ENCODE assay signal across 8 mouse cellular contexts in the genomic region with DNA sequence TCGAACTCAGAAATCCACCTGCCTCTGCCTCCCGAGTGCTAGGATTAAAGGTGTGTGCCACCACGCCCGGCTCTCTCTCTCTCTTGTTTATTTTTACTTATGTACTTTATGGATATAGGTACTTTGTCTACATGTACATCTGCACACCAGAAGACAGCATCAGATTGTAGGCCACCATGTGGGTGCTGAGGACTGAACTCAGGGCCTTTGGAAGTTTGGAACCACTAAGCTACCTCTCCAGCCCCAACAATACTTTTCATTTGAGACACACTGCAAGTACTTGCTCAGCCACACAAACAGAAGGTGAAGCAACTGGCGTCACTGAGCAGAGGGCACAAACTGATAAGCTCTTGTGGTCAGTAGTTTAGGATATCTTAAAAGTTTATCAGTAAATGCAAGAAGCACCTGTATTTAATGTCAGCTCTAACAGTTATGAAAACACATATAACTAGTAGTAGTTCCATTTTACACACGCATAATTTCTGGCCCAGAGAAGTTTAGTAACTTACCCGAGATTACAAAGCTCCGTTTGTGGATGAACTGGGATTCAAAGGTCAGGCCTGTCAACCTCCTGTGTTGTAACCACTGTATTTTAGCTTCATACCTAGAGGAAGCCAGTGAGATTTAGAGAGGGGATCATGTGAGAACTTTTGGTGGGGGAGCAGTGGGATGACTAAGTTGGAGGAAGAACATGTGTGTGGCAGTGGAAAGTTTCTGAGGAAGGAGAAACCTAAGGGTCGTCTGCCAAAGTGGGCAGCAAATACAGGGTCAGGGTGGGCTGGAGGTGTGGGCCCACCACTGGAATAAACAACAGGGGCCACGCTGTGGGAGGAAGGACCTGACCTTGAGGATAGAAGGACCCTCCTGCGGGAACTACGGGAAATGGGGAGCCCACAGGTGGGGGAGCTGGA. TPM values are rescaled to one million over a fixed set of nuclear protein-coding genes. Genes with fewer than 3 reads are reported as not detected.
DNase-seq lines count a peak whose midpoint lies in the region; ATAC-seq and TF ChIP-seq lines count a peak whose summit lies in the region.

No protein-coding gene starts in this region.

- ATAC-seq in kidney, embryonic 14.5 days (ENCODE audit: low FRiP score, low TSS enrichment) = 0 out of 2 replicates have a peak, but pooled peaks have one; percentile 0
- ATAC-seq in forebrain, postnatal 0 days = no peak
- ATAC-seq in liver, embryonic 13.5 days (ENCODE audit: low read depth) = peak; percentile 21; the same call in 1 of the 2 replicates
- no peak for ATAC-seq in stomach, embryonic 15.5 days (ENCODE audit: insufficient read depth, low FRiP score, low read depth)

- H3K27me3 ChIP-seq in kidney, embryonic 14.5 days (ENCODE audit: control insufficient read depth, insufficient read depth, low read length) = no peaks in the 10 kb centered on the region
- H3K27me3 ChIP-seq in forebrain, postnatal 0 days (ENCODE audit: insufficient read depth, low read length) = no peaks in the 10 kb centered on the region
- H3K27me3 ChIP-seq in liver, embryonic 13.5 days = no peaks in the 10 kb centered on the region
- no peaks in the 10 kb centered on the region for H3K27me3 ChIP-seq in stomach, embryonic 15.5 days (replicated peaks)

- no peaks in the 10 kb centered on the region for H3K9me3 ChIP-seq in kidney, embryonic 14.5 days (ENCODE audit: control insufficient read depth, low read length)
- H3K9me3 ChIP-seq in forebrain, postnatal 0 days (ENCODE audit: low read length) = no peaks in the 10 kb centered on the region
- H3K9me3 ChIP-seq in liver, embryonic 13.5 days (replicated peaks) = no peaks in the 10 kb centered on the region
- no peaks in the 10 kb centered on the region for H3K9me3 ChIP-seq in stomach, embryonic 15.5 days

- no peak for TF ChIP-seq CTCF in forebrain, postnatal 0 days (IDR thresholded peaks at IDR 0.05; ENCODE audit: low read depth)

- 0 out of 2 replicates have a peak overlapping the region, but pooled peaks have one; percentile 91 for H3K27ac ChIP-seq in kidney, embryonic 14.5 days (ENCODE audit: low read depth, low read length)
- H3K27ac ChIP-seq in forebrain, postnatal 0 days (ENCODE audit: low read depth, low read length) = no peak overlapping the region
- H3K27ac ChIP-seq in liver, embryonic 13.5 days = peak overlapping the region; percentile 95
- peak overlapping the region; percentile 93; the same call in 1 of the 2 replicates for H3K27ac ChIP-seq in stomach, embryonic 15.5 days

- DNase-seq in kidney, postnatal 25 days = no peak
- peak; percentile 11 for DNase-seq in adipocyte (ENCODE audit: low spot score)
- no peak for DNase-seq in forebrain, postnatal 0 days
- DNase-seq in liver, embryonic 13.5 days = peak; percentile 66
- DNase-seq in cerebellum, adult 8-10 months = no peak
- no peak for DNase-seq in gastrocnemius, postnatal 10 days

- 46% methylated on average over 12 of the region's 12 CpGs for WGBS in kidney, embryonic 14.5 days
- WGBS in forebrain, postnatal 0 days = 54% methylated on average over 12 of the region's 12 CpGs
- WGBS in liver, embryonic 13.5 days (ENCODE audit: insufficient replicate concordance) = 15% methylated on average over 12 of the region's 12 CpGs
- WGBS in stomach, embryonic 15.5 days = 36% methylated on average over 12 of the region's 12 CpGs

- H3K4me3 ChIP-seq in kidney, embryonic 14.5 days (ENCODE audit: low read length) = peak overlapping the region; percentile 89
- peak overlapping the region; percentile 73 for H3K4me3 ChIP-seq in forebrain, postnatal 0 days (ENCODE audit: low read depth, low read length)
- peak overlapping the region; percentile 89 for H3K4me3 ChIP-seq in liver, embryonic 13.5 days (replicated peaks)
- peak overlapping the region; percentile 86 for H3K4me3 ChIP-seq in stomach, embryonic 15.5 days (replicated peaks)

- H3K4me2 ChIP-seq in kidney, embryonic 14.5 days (replicated peaks; ENCODE audit: low read depth, low read length) = peak overlapping the region; percentile 91
- peak overlapping the region; percentile 82 for H3K4me2 ChIP-seq in forebrain, postnatal 0 days (ENCODE audit: low read depth)
- peak overlapping the region; percentile 94 for H3K4me2 ChIP-seq in liver, embryonic 13.5 days
- H3K4me2 ChIP-seq in stomach, embryonic 15.5 days = peak overlapping the region; percentile 85

- H3K4me1 ChIP-seq in kidney, embryonic 14.5 days (ENCODE audit: control insufficient read depth, insufficient read depth, low read length) = 0 out of 2 replicates have a peak, but pooled peaks cover 4% of the 10 kb centered on the region
- peaks cover 7% of the 10 kb centered on the region for H3K4me1 ChIP-seq in forebrain, postnatal 0 days (ENCODE audit: insufficient read depth)
- H3K4me1 ChIP-seq in liver, embryonic 13.5 days (replicated peaks) = peaks cover 70% of the 10 kb centered on the region
- peaks cover 5% of the 10 kb centered on the region for H3K4me1 ChIP-seq in stomach, embryonic 15.5 days

- H3K36me3 ChIP-seq in kidney, embryonic 14.5 days (ENCODE audit: control insufficient read depth, insufficient read depth, low read length) = peaks cover 40% of the 10 kb centered on the region
- H3K36me3 ChIP-seq in forebrain, postnatal 0 days (ENCODE audit: insufficient read depth) = peaks cover 40% of the 10 kb centered on the region
- H3K36me3 ChIP-seq in liver, embryonic 13.5 days = peaks cover 63% of the 10 kb centered on the region
- peaks cover 29% of the 10 kb centered on the region for H3K36me3 ChIP-seq in stomach, embryonic 15.5 days

- peak overlapping the region; percentile 90 for H3K9ac ChIP-seq in kidney, embryonic 14.5 days (ENCODE audit: low read depth, low read length)
- H3K9ac ChIP-seq in forebrain, postnatal 0 days = peak overlapping the region; percentile 86
- H3K9ac ChIP-seq in liver, embryonic 13.5 days = peak overlapping the region; percentile 93
- peak overlapping the region; percentile 88 for H3K9ac ChIP-seq in stomach, embryonic 15.5 days

RNA-seq across cellular contexts. Expression of gene Ndst2, which starts 1.1 kb away (rescaled TPM):
- 21.3 and 32.1 TPM in 2 replicates for polyA plus RNA-seq in kidney, embryonic 14.5 days (2014; fragmentation: Nextera tagmentation; extraction: Ambion mirVana)
- 16.3 and 25.0 TPM in 2 replicates for total RNA-seq in forebrain, postnatal 0 days (2014; rRNA removed)
- polyA plus RNA-seq in forebrain, postnatal 0 days (2015; fragmentation: Nextera tagmentation; extraction: Ambion mirVana) = 6.7 and 11.2 TPM in 2 replicates
- polyA plus RNA-seq in liver, embryonic 13.5 days (2015; fragmentation: Nextera tagmentation; extraction: Ambion mirVana) = 14.2 and 16.6 TPM in 2 replicates
- 22.3 and 25.5 TPM in 2 replicates for polyA plus RNA-seq in stomach, embryonic 15.5 days (2015; fragmentation: Nextera tagmentation; extraction: Ambion mirVana)
- 10 to 100 TPM; 13.1 to 15.3 TPM for total RNA-seq in gastrocnemius, postnatal 10 days (2021)

RNA-seq across cellular contexts. Expression of gene Zswim8, which starts 25.9 kb away (rescaled TPM):
- polyA plus RNA-seq in kidney, embryonic 14.5 days (2014; fragmentation: Nextera tagmentation; extraction: Ambion mirVana) = 30.1 and 32.1 TPM in 2 replicates
- total RNA-seq in forebrain, postnatal 0 days (2014; rRNA removed) = 112 and 162 TPM in 2 replicates
- 24.6 and 28.2 TPM in 2 replicates for polyA plus RNA-seq in forebrain, postnatal 0 days (2015; fragmentation: Nextera tagmentation; extraction: Ambion mirVana)
- 4.0 and 4.6 TPM in 2 replicates for polyA plus RNA-seq in liver, embryonic 13.5 days (2015; fragmentation: Nextera tagmentation; extraction: Ambion mirVana)
- 27.3 and 28.0 TPM in 2 replicates for polyA plus RNA-seq in stomach, embryonic 15.5 days (2015; fragmentation: Nextera tagmentation; extraction: Ambion mirVana)
- total RNA-seq in gastrocnemius, postnatal 10 days (2021) = 10 to 100 TPM; 46.8 to 62.9 TPM

RNA-seq across cellular contexts. Expression of gene Chchd1, which starts 30.5 kb away (rescaled TPM):
- polyA plus RNA-seq in kidney, embryonic 14.5 days (2014; fragmentation: Nextera tagmentation; extraction: Ambion mirVana) = 218 and 327 TPM in 2 replicates
- 238 and 257 TPM in 2 replicates for total RNA-seq in forebrain, postnatal 0 days (2014; rRNA removed)
- 222 and 300 TPM in 2 replicates for polyA plus RNA-seq in forebrain, postnatal 0 days (2015; fragmentation: Nextera tagmentation; extraction: Ambion mirVana)
- polyA plus RNA-seq in liver, embryonic 13.5 days (2015; fragmentation: Nextera tagmentation; extraction: Ambion mirVana) = 133 and 150 TPM in 2 replicates
- polyA plus RNA-seq in stomach, embryonic 15.5 days (2015; fragmentation: Nextera tagmentation; extraction: Ambion mirVana) = 192 and 202 TPM in 2 replicates
- total RNA-seq in gastrocnemius, postnatal 10 days (2021) = 100 to 1,000 TPM; 100 to 112 TPM

RNA-seq across cellular contexts. Expression of gene Fut11, which starts 38.5 kb away (rescaled TPM):
- 15.1 and 19.9 TPM in 2 replicates for polyA plus RNA-seq in kidney, embryonic 14.5 days (2014; fragmentation: Nextera tagmentation; extraction: Ambion mirVana)
- 11.2 and 17.9 TPM in 2 replicates for total RNA-seq in forebrain, postnatal 0 days (2014; rRNA removed)
- polyA plus RNA-seq in forebrain, postnatal 0 days (2015; fragmentation: Nextera tagmentation; extraction: Ambion mirVana) = 14.0 and 20.7 TPM in 2 replicates
- 6.5 and 7.3 TPM in 2 replicates for polyA plus RNA-seq in liver, embryonic 13.5 days (2015; fragmentation: Nextera tagmentation; extraction: Ambion mirVana)
- 27.1 and 28.5 TPM in 2 replicates for polyA plus RNA-seq in stomach, embryonic 15.5 days (2015; fragmentation: Nextera tagmentation; extraction: Ambion mirVana)
- total RNA-seq in gastrocnemius, postnatal 10 days (2021) = 10 to 100 TPM in 1 of 2 experiments, 1 to 10 TPM in 1; 9.5 to 11.5 TPM

RNA-seq across cellular contexts. Expression of gene Sec24c, which starts 59.2 kb away (rescaled TPM):
- 47.7 and 93.8 TPM in 2 replicates for polyA plus RNA-seq in kidney, embryonic 14.5 days (2014; fragmentation: Nextera tagmentation; extraction: Ambion mirVana)
- total RNA-seq in forebrain, postnatal 0 days (2014; rRNA removed) = 65.0 and 86.4 TPM in 2 replicates
- polyA plus RNA-seq in forebrain, postnatal 0 days (2015; fragmentation: Nextera tagmentation; extraction: Ambion mirVana) = 46.0 and 57.1 TPM in 2 replicates
- 30.2 and 38.4 TPM in 2 replicates for polyA plus RNA-seq in liver, embryonic 13.5 days (2015; fragmentation: Nextera tagmentation; extraction: Ambion mirVana)
- polyA plus RNA-seq in stomach, embryonic 15.5 days (2015; fragmentation: Nextera tagmentation; extraction: Ambion mirVana) = 81.1 and 90.2 TPM in 2 replicates
- total RNA-seq in gastrocnemius, postnatal 10 days (2021) = 10 to 100 TPM; 60.5 to 72.0 TPM

Comparison
In these comparisons a context has a peak if more than half of its experiments do, and no peak if none do; other contexts are left out.
1. ATAC-seq: peak in kidney, embryonic 14.5 days (single experiment) and liver, embryonic 13.5 days (single experiment); none in forebrain, postnatal 0 days (single experiment) and stomach, embryonic 15.5 days (single experiment).
2. DNase-seq: peak in adipocyte (single experiment) and liver, embryonic 13.5 days (single experiment); none in kidney, postnatal 25 days (0 of 2), forebrain, postnatal 0 days (single experiment), cerebellum, adult 8-10 months (single experiment) and gastrocnemius, postnatal 10 days (single experiment).
3. Peak in every context shown above with its lines, with median percentiles within 50 percentile points of each other: H3K4me2 ChIP-seq, H3K4me3 ChIP-seq and H3K9ac ChIP-seq.